Mouse (Mus musculus) limb, embryonic 15.5 days (tissue): ENCODE measurements at regions not wholly inside any gene's neighbourhood (a gene's known extent, or its start where the extent isn't known, plus 50 kb on each side); places are given as distances from the start of the nearest gene placed in this dataset.

ENCODE experiments used
- ATAC-seq: fragments of 200-750 bp; cut with Nextera tagmentation; 2 replicates; pipeline ENCODE4 v1.8.0; 2017; ENCODE audit warnings: low read depth, moderate TSS enrichment; ENCODE audit not compliant: insufficient number of reproducible peaks, low FRiP score, low TSS enrichment
- H3K27ac ChIP-seq: fragments of 300-500 bp; sonication (generic); 2 replicates; pipeline ENCODE4 v1.5.1; 2015; ENCODE audit warnings: moderate library complexity, mild to moderate bottlenecking, inconsistent platforms
- H3K27me3 ChIP-seq: fragments of 300-500 bp; sonication (generic); 2 replicates; pipeline ENCODE4 v1.6.1; 2015; ENCODE audit warnings: inconsistent platforms
- H3K36me3 ChIP-seq: fragments of 300-500 bp; sonication (generic); 2 replicates; pipeline ENCODE4 v1.6.1; 2015; ENCODE audit warnings: inconsistent platforms
- H3K4me1 ChIP-seq: fragments of 300-500 bp; sonication (generic); 2 replicates; pipeline ENCODE4 v1.6.1; 2015; ENCODE audit warnings: inconsistent platforms
- H3K4me2 ChIP-seq: fragments of 300-500 bp; sonication (generic); 2 replicates; pipeline ENCODE4 v1.6.1; 2015; ENCODE audit warnings: mild to moderate bottlenecking, inconsistent platforms
- H3K4me3 ChIP-seq: fragments of 300-500 bp; sonication (generic); 2 replicates; pipeline ENCODE4 v1.5.1; 2015; ENCODE audit warnings: mild to moderate bottlenecking, inconsistent platforms
- H3K9ac ChIP-seq: fragments of 300-500 bp; sonication (generic); 2 replicates; pipeline ENCODE4 v1.6.1; 2015; ENCODE audit warnings: inconsistent platforms
- H3K9me3 ChIP-seq: fragments of 300-500 bp; sonication (generic); 2 replicates; pipeline ENCODE4 v1.6.1; 2016; ENCODE audit warnings: inconsistent platforms
- WGBS: fragments of 180-500 bp; shearing (Covaris S2); methylation state at CpG from one replicate; pipeline ENCODE4 v1.1.7; 2015; 5-methylcytosine and 5-hydroxymethylcytosine counted together

- no peak for ATAC-seq
- WGBS: 71% methylated on average over 5 of the region's 5 CpGs
- Histone ChIP-seq H3K4me2 (no peak overlapping the region), H3K4me3 (no peak overlapping the region), H3K36me3 (no peaks in the 10 kb centered on the region), H3K9ac (no peak overlapping the region), H3K9me3 (no peaks in the 10 kb centered on the region), H3K27me3 (no peaks in the 10 kb centered on the region), H3K27ac (no peak overlapping the region), H3K4me1 (no peaks in the 10 kb centered on the region)
Observed at GRCm38 (mm10) chr4:54704696-54705095, 240.2 kb upstream of the Zfp462 start.

DNA sequence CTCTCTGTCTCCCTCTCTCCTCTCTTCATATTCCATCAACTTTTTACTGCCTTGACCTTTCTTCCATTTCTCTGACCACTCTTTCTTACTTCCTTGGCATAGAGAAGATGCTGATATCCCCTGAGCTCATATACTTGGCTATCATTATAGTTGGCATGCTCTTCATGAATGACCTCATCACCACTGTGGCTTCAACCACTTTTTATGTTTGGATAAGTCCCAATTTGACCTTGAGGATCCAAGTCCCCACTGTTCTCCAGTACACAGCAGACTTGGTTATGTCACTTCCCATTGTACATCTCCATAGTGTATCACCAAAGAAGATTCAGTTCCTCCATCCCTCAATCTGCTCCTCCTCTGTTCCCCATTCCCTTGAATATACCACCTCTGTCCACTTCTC, 235.1 kb upstream of the Zfp462 start:
- no peaks in the 10 kb centered on the region for H3K36me3 ChIP-seq
- no peak overlapping the region for H3K4me2 ChIP-seq
- H3K27me3 ChIP-seq: no peaks in the 10 kb centered on the region
- H3K4me3 ChIP-seq: no peak overlapping the region
- no peak overlapping the region for H3K27ac ChIP-seq
- H3K9me3 ChIP-seq: no peaks in the 10 kb centered on the region
- H3K9ac ChIP-seq: no peak overlapping the region
- H3K4me1 ChIP-seq: peaks cover 8% of the 10 kb centered on the region; the same call in 1 of the 2 replicates
- ATAC-seq: no peak

DNA sequence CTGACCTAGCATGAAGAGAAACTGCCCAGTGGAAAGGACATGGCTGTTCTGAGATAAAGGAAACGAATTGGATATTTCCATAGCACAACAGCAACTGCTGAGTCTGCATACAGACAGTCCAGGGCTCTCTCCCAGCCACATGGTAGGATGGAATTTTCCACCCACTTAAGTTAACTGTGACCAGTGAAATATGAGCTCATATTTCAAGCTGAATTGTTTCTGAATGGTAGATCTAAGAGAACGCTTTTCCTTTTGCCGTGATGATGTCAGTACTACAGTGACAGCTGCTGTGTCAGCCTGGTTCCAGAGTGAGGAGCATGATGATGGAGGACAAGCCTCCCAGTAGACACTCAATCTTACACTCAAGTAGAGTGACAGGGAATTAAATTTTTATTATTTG, 231.9 kb upstream of the Zfp462 start:
- Histone ChIP-seq H3K27me3 (no peaks in the 10 kb centered on the region), H3K4me1 (peaks cover 8% of the 10 kb centered on the region; the same call in 1 of the 2 replicates), H3K27ac (no peak overlapping the region), H3K36me3 (no peaks in the 10 kb centered on the region), H3K4me3 (no peak overlapping the region), H3K9ac (no peak overlapping the region), H3K4me2 (no peak overlapping the region), H3K9me3 (no peaks in the 10 kb centered on the region)
- WGBS: 46% methylated on average over 3 of the region's 3 CpGs
- ATAC-seq: peak; percentile 48; the same call in 1 of the 2 replicates

GRCm38 (mm10) chr4:54714612-54715342, 230.1 kb upstream of the Zfp462 start:
- no peak overlapping the region for H3K27ac ChIP-seq
- peaks cover 8% of the 10 kb centered on the region; the same call in 1 of the 2 replicates for H3K4me1 ChIP-seq
- H3K27me3 ChIP-seq: no peaks in the 10 kb centered on the region
- no peak overlapping the region for H3K9ac ChIP-seq
- H3K36me3 ChIP-seq: no peaks in the 10 kb centered on the region
- WGBS: 68% methylated on average over 9 of the region's 9 CpGs
- H3K4me3 ChIP-seq: no peak overlapping the region
- H3K9me3 ChIP-seq: no peaks in the 10 kb centered on the region
- no peak overlapping the region for H3K4me2 ChIP-seq
- no peak for ATAC-seq

DNA sequence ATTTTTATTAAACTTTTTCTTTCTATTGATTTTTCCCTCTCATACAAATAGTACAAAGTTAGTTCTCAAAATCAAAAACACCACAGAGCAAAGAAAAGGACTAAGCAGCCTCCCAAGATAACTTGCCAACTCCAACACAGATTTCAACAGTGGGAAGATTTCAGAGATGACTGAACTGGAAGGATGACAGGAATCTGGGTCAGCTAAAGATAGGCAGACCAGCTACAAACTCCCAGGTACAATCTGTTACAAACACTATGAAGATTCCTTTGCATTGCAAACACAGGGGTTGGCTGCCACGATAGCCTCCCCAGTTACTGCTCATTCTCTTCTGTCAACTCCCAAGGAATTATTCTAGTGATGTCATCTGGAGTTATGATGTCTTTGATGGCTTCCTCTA, 226.8 kb upstream of the Zfp462 start:
- Histone ChIP-seq H3K36me3 (no peaks in the 10 kb centered on the region), H3K9me3 (no peaks in the 10 kb centered on the region), H3K4me1 (peaks cover 4% of the 10 kb centered on the region; the same call in 1 of the 2 replicates), H3K27ac (no peak overlapping the region), H3K27me3 (no peaks in the 10 kb centered on the region), H3K4me2 (no peak overlapping the region), H3K4me3 (no peak overlapping the region), H3K9ac (no peak overlapping the region)
- WGBS: 83% methylated on average over 1 of the region's 1 CpGs
- no peak for ATAC-seq

DNA sequence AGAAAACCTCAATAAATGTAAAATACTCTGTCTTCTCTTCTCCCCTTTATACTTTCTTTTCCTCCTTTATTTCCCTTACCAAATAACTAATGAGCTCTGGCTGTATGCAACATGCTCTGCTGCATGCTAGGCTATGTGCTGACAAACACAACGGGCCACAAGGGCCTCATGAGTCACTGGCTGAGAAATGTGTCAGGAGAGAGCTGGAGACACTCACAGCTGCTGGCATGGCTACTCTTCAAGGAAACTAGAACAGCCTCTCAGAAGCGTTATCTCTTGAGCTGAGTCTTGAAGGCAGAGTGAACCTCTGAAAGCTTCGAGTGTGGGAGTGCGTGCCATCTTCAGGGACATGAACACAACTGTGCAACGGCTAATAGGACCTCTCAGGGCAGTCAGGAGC, 205.8 kb upstream of the Zfp462 start:
- Histone ChIP-seq H3K9ac (no peak overlapping the region), H3K4me3 (no peak overlapping the region), H3K4me2 (no peak overlapping the region), H3K36me3 (no peaks in the 10 kb centered on the region), H3K9me3 (no peaks in the 10 kb centered on the region), H3K27me3 (no peaks in the 10 kb centered on the region), H3K4me1 (no peaks in the 10 kb centered on the region), H3K27ac (no peak overlapping the region)
- no peak for ATAC-seq
- WGBS: 63% methylated on average over 5 of the region's 5 CpGs

DNA sequence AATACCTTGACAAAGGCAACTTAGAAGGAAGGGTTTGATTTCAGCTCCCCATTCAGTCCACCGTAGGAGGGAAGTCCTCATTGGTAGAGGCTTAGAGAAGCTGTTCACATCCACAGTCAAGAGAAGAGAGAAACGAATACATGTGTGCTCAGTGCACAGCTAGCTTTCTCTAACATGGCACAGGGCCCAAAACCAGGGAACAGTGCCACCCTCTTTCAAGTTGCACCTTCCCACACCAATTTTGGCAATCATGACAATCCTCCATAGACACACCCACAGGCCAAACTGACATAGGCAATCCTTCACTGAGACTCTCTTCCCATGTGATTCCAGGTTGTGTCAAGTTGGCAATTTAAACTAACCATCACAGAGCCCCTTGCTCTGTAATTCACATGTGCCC, 193.4 kb upstream of the Zfp462 start:
- WGBS: 82% methylated on average over 2 of the region's 2 CpGs
- Histone ChIP-seq H3K9ac (no peak overlapping the region), H3K4me3 (no peak overlapping the region), H3K9me3 (no peaks in the 10 kb centered on the region), H3K36me3 (no peaks in the 10 kb centered on the region), H3K27ac (no peak overlapping the region), H3K4me1 (no peaks in the 10 kb centered on the region), H3K4me2 (no peak overlapping the region), H3K27me3 (no peaks in the 10 kb centered on the region)
- ATAC-seq: no peak

- Histone ChIP-seq H3K9ac (no peak overlapping the region), H3K36me3 (no peaks in the 10 kb centered on the region), H3K9me3 (no peaks in the 10 kb centered on the region), H3K4me1 (peaks cover 10% of the 10 kb centered on the region), H3K4me2 (no peak overlapping the region), H3K27me3 (no peaks in the 10 kb centered on the region), H3K27ac (no peak overlapping the region), H3K4me3 (no peak overlapping the region)
- ATAC-seq: no peak
- 87% methylated on average over 4 of the region's 4 CpGs for WGBS
Observed at GRCm38 (mm10) chr4:54756441-54756840, 188.4 kb upstream of the Zfp462 start.

DNA sequence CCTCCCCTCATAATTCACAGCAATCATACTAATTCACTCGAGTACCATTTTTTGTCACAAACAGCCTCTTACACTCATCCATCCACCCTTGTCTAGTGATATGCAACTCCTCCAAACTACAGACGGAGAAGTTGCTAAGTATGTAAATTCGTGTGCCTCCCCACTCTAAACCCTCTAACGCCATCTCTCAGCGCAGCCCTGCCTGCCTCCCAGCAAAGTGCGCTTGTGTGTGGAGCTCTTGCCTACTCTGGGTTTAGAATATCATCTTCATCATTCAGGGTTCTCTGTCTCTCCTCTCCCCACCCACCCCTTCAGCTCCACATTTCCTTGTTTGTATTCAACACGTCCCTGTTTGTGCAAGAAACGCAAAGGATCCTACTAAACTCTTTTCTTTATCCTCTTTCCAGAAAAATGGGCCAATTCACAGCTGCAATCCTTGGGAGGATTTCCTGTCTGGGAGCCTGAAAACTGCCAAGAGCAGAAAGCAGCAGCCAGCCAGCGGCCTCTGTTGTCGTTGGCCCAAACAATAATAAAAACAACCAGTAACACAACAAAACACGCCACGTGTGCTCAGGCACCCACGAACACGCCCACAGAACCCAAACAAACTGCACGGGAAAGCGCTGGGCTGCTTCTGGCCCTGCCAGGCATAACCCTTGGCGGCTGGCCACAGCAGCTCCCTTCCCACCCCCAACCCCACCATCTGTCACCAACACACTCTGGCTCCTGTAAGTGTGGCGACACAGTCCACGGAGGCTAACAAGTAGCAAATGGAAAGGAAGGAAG, 186.9 kb upstream of the Zfp462 start:
- no peaks in the 10 kb centered on the region for H3K9me3 ChIP-seq
- no peaks in the 10 kb centered on the region for H3K36me3 ChIP-seq
- H3K4me2 ChIP-seq: peak overlapping the region; percentile 37
- 25% methylated on average over 19 of the region's 19 CpGs for WGBS
- ATAC-seq: no peak
- no peaks in the 10 kb centered on the region for H3K27me3 ChIP-seq
- peak overlapping the region; percentile 57 for H3K27ac ChIP-seq
- H3K4me3 ChIP-seq: peak overlapping the region; percentile 15
- 0 out of 2 replicates have a peak overlapping the region, but pooled peaks have one; percentile 8 for H3K9ac ChIP-seq
- peaks cover 11% of the 10 kb centered on the region for H3K4me1 ChIP-seq

- WGBS: 9% methylated on average over 8 of the region's 8 CpGs
- Histone ChIP-seq H3K4me2 (peak overlapping the region; percentile 37), H3K9me3 (no peaks in the 10 kb centered on the region), H3K4me3 (peak overlapping the region; percentile 15), H3K27ac (peak overlapping the region; percentile 57), H3K27me3 (no peaks in the 10 kb centered on the region), H3K36me3 (no peaks in the 10 kb centered on the region), H3K9ac (no peak overlapping the region), H3K4me1 (peaks cover 11% of the 10 kb centered on the region)
- no peak for ATAC-seq
Observed at GRCm38 (mm10) chr4:54758501-54758829, 186.4 kb upstream of the Zfp462 start.

DNA sequence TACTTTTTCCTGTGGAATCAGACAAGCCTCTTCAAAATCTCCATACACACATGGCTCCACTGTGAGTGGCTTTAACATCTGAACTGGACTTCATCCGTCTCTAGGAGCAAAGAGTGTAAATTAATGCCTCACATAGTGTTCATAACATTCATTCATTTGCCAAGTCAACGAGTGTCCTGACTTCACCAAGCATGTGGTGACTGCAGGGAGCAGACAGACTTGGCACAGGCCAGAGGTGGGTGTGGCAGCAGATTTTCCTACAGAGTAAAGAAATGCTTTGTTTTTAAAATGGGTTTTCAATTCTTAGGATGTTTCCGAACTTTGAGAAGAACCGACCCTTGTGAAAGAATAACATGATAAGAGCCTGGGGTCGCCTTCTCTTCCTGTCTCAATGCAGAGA, 183.6 kb upstream of the Zfp462 start:
- Histone ChIP-seq H3K27ac (no peak overlapping the region), H3K9me3 (no peaks in the 10 kb centered on the region), H3K9ac (no peak overlapping the region), H3K4me3 (no peak overlapping the region), H3K4me1 (peaks cover 11% of the 10 kb centered on the region), H3K4me2 (no peak overlapping the region), H3K27me3 (no peaks in the 10 kb centered on the region), H3K36me3 (no peaks in the 10 kb centered on the region)
- WGBS: 51% methylated on average over 5 of the region's 5 CpGs
- ATAC-seq: no peak

- Histone ChIP-seq H3K27me3 (no peaks in the 10 kb centered on the region), H3K4me2 (no peak overlapping the region), H3K9me3 (no peaks in the 10 kb centered on the region), H3K4me3 (no peak overlapping the region), H3K9ac (no peak overlapping the region), H3K4me1 (peaks cover 5% of the 10 kb centered on the region; the same call in 1 of the 2 replicates), H3K36me3 (no peaks in the 10 kb centered on the region), H3K27ac (no peak overlapping the region)
- 50% methylated on average over 1 of the region's 1 CpGs for WGBS
- no peak for ATAC-seq
Observed at GRCm38 (mm10) chr4:54765045-54765444, 179.8 kb upstream of the Zfp462 start.
